Mouse (Mus musculus) testis, postnatal 14 days (tissue): ENCODE data around the gene Cramp1l.
"Not testable (repeated sequence)": the region's sequence is repeated elsewhere in the genome, so short reads cannot be mapped to it uniquely, and the experiment has no call there.

ENCODE experiments used
- DNase-seq: peaks from one replicate; pipeline ENCODE4 v3.0.0; 2021; ENCODE audit warnings: low spot score

Cramp1l gene

GRCm38 (mm10) chr17:24959371-24959770, 56.2 kb downstream of the Cramp1l start:
- no peak for DNase-seq

GRCm38 (mm10) chr17:24953291-24953690, 62.3 kb downstream of the Cramp1l start:
- DNase-seq: no peak

- DNase-seq: no peak
These were observed 64.9 kb downstream of the Cramp1l start for GRCm38 (mm10) chr17:24950671-24951070.

GRCm38 (mm10) chr17:24948204-24948603, 67.4 kb downstream of the Cramp1l start:
- DNase-seq: no peak

- DNase-seq: not testable (repeated sequence)
These were observed 72.0 kb downstream of the Cramp1l start for GRCm38 (mm10) chr17:24943589-24943988.

- DNase-seq: no peak
These were observed 72.6 kb downstream of the Cramp1l start for GRCm38 (mm10) chr17:24943036-24943435.

- DNase-seq: not testable (repeated sequence)
These were observed 73.1 kb downstream of the Cramp1l start for GRCm38 (mm10) chr17:24942453-24942852.

- no peak for DNase-seq
These were observed 78.3 kb downstream of the Cramp1l start for GRCm38 (mm10) chr17:24937266-24937665.

- DNase-seq: peak; percentile 94
These were observed 79.0 kb downstream of the Cramp1l start, which contains the start of gene Mapk8ip3 for GRCm38 (mm10) chr17:24936259-24937237. Mapk8ip3 (minus strand) TSS chr17:24936977.

- DNase-seq: no peak
These were observed 79.9 kb downstream of the Cramp1l start for GRCm38 (mm10) chr17:24935666-24936065.

- no peak for DNase-seq
These were observed 80.7 kb downstream of the Cramp1l start for GRCm38 (mm10) chr17:24934926-24935325.

GRCm38 (mm10) chr17:24933163-24933562, 82.4 kb downstream of the Cramp1l start:
- no peak for DNase-seq

GRCm38 (mm10) chr17:24932431-24932830, 83.2 kb downstream of the Cramp1l start:
- DNase-seq: no peak

GRCm38 (mm10) chr17:24929506-24929905, 86.1 kb downstream of the Cramp1l start:
- no peak for DNase-seq

GRCm38 (mm10) chr17:24923246-24923645, 92.3 kb downstream of the Cramp1l start:
- DNase-seq: no peak

- DNase-seq: no peak
These were observed 101.6 kb downstream of the Cramp1l start for GRCm38 (mm10) chr17:24913984-24914383.
